Mouse (Mus musculus): ENCODE data around the gene Drc1. TPM values are rescaled to one million over a fixed set of nuclear protein-coding genes. Genes with fewer than 3 reads are reported as not detected.

Drc1 gene
- polyA plus RNA-seq, 1 experiment from 2014 or later: 1.8 TPM

Other genes with a start within 250 kb of the Drc1 start
- 224 and 260 TPM in 2 replicates for gene Tyms, start 207.8 kb upstream of the Drc1 start, polyA plus RNA-seq (2015; fragmentation: Nextera tagmentation; extraction: Ambion mirVana)
- 0.40 and 0.56 TPM in 2 replicates for gene Garem2, start 176.2 kb upstream of the Drc1 start, polyA plus RNA-seq (2015; fragmentation: Nextera tagmentation; extraction: Ambion mirVana)
- not detected in 2 replicates for gene 3110082J24Rik, start 175.3 kb upstream of the Drc1 start, polyA plus RNA-seq (2015; fragmentation: Nextera tagmentation; extraction: Ambion mirVana)
- 232 and 255 TPM in 2 replicates for gene Hadha, start 126.2 kb upstream of the Drc1 start, polyA plus RNA-seq (2015; fragmentation: Nextera tagmentation; extraction: Ambion mirVana)
- 340 and 367 TPM in 2 replicates for gene Hadhb, start 126.1 kb upstream of the Drc1 start, polyA plus RNA-seq (2015; fragmentation: Nextera tagmentation; extraction: Ambion mirVana)
- gene Adgrf3, start 75.7 kb upstream of the Drc1 start, polyA plus RNA-seq (2015; fragmentation: Nextera tagmentation; extraction: Ambion mirVana): 0.15 and 0.29 TPM in 2 replicates
- 52.2 and 57.8 TPM in 2 replicates for gene Selenoi, start 48.8 kb upstream of the Drc1 start, polyA plus RNA-seq (2015; fragmentation: Nextera tagmentation; extraction: Ambion mirVana)
- 0.53 and 0.60 TPM in 2 replicates for gene Otof, start 180.5 kb downstream of the Drc1 start, polyA plus RNA-seq (2015; fragmentation: Nextera tagmentation; extraction: Ambion mirVana)
- not detected in 2 replicates for gene 1700001C02Rik, start 184.7 kb downstream of the Drc1 start, polyA plus RNA-seq (2015; fragmentation: Nextera tagmentation; extraction: Ambion mirVana)

All from intestine, embryonic 16.5 days (tissue).